26 mouse cellular contexts compared by ENCODE assay signal in the genomic region with DNA sequence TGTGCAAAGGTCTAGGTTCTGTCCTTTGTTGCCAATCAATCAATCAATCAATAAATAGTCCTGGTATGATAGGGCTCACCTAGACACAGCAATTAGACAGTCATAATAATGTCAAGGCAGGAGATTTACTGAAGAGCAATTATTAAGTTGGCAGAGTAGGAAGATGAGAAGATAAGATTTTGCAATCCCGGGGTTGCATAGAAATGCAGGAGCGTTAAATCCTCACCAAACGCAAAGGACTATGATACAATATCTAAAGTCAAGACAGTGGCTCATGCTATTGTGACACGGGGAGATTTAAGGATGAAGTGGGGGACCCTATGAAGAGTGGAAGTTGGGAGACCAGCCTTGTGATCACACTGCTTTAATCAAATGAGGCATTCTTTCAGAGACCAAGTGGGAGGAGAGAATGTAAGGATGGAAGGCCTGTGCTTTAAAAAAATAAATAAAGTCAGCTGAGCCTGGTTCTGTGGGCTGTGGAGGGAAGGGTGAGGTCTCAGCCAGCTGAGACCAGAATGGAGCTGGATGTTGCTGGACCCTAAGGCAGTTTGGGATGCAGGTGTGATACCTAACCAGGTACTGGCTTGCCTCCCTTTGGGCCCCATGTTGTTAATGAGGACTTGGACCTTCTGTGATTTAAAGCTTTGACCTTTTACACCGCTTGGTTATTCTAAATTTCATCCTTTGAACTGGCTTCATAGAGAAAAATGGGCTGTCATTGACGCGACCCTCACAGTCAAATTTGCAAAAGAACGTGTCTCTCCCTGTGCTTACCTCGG.
"Had no signal": no experiment of that assay in that cellular context is flagged by ENCODE, and none has a peak within 500 bp of the region (broad histone marks: within the 10 kb centered on the region; RNA-seq: fewer than 3 reads in every experiment).

No protein-coding gene starts in this region.

- H3K9ac ChIP-seq: heart, embryonic 12.5 days; hindbrain, embryonic 12.5 days; hindbrain, embryonic 14.5 days; intestine, embryonic 15.5 days; kidney, embryonic 15.5 days; limb, embryonic 12.5 days; liver, embryonic 13.5 days had no signal

- H3K4me3 ChIP-seq: heart, embryonic 10.5 days; heart, embryonic 12.5 days; hindbrain, embryonic 10.5 days; hindbrain, embryonic 12.5 days; intestine, embryonic 15.5 days; kidney, embryonic 15.5 days; layer of hippocampus, adult 2 months; left cerebral cortex, adult 2 months; limb, embryonic 10.5 days; limb, embryonic 12.5 days; liver, embryonic 13.5 days had no signal

- H3K27me3 ChIP-seq: heart, embryonic 12.5 days; hindbrain, embryonic 12.5 days; intestine, embryonic 15.5 days; kidney, embryonic 15.5 days; limb, embryonic 12.5 days; liver, embryonic 13.5 days had no signal

- H3K4me2 ChIP-seq: heart, embryonic 12.5 days; hindbrain, embryonic 12.5 days; hindbrain, embryonic 14.5 days; intestine, embryonic 15.5 days; kidney, embryonic 15.5 days; limb, embryonic 12.5 days; liver, embryonic 11.5 days; liver, embryonic 13.5 days had no signal

- DNase-seq: gastrocnemius, postnatal 14 days; gastrocnemius, postnatal 36 days; heart, adult 18-20 months; heart, postnatal 10 days; heart, postnatal 4 days; kidney, adult 2 months; kidney, adult 9 months; kidney, postnatal 14 days; kidney, postnatal 4 days; liver, embryonic 13.5 days had no signal

- H3K36me3 ChIP-seq: heart, embryonic 10.5 days; heart, embryonic 12.5 days; hindbrain, embryonic 10.5 days; hindbrain, embryonic 12.5 days; intestine, embryonic 15.5 days; kidney, embryonic 15.5 days; limb, embryonic 10.5 days; limb, embryonic 12.5 days; liver, embryonic 13.5 days had no signal

- ATAC-seq: hindbrain, embryonic 16.5 days; inflammation-experienced regulatory T-cells, adult 6 months; intestine, embryonic 15.5 days; intestine, postnatal 0 days had no signal

- H3K9me3 ChIP-seq: heart, embryonic 10.5 days; heart, embryonic 12.5 days; hindbrain, embryonic 10.5 days; hindbrain, embryonic 12.5 days; intestine, embryonic 15.5 days; kidney, embryonic 15.5 days; limb, embryonic 10.5 days; limb, embryonic 12.5 days; liver, embryonic 13.5 days had no signal

- H3K27ac ChIP-seq: heart, embryonic 10.5 days; hindbrain, embryonic 10.5 days; hindbrain, embryonic 12.5 days; hindbrain, embryonic 14.5 days; intestine, embryonic 15.5 days; kidney, embryonic 15.5 days; kidney, postnatal 0 days; layer of hippocampus, adult 2 months; left cerebral cortex, adult 2 months; limb, embryonic 10.5 days; limb, embryonic 12.5 days; liver, embryonic 13.5 days had no signal
